Mouse (Mus musculus) liver, embryonic 15.5 days (tissue): ENCODE data around the gene Glcci1. TPM values are rescaled to one million over a fixed set of nuclear protein-coding genes. Genes with fewer than 3 reads are reported as not detected.
A peak's percentile ranks its signal among the peaks of the same experiment; 100 is the strongest.

Experiments used
- ATAC-seq: fragments of 200-750 bp; cut with Nextera tagmentation; 2 replicates; pipeline ENCODE4 v1.8.0; 2017; ENCODE audit warnings: moderate number of reproducible peaks, mild to moderate bottlenecking, moderate library complexity; ENCODE audit not compliant: insufficient read depth
- H3K27ac ChIP-seq: fragments of 300-500 bp; sonication (generic); replicated peaks from 2 replicates; pipeline ENCODE4 v1.5.1; 2015; ENCODE audit warnings: mild to moderate bottlenecking, inconsistent platforms
- H3K27me3 ChIP-seq: fragments of 300-500 bp; sonication (generic); 2 replicates; pipeline ENCODE4 v1.6.1; 2015; ENCODE audit warnings: mild to moderate bottlenecking, inconsistent platforms
- H3K36me3 ChIP-seq: fragments of 300-500 bp; sonication (generic); replicated peaks from 2 replicates; pipeline ENCODE4 v1.6.1; 2015; ENCODE audit warnings: moderate library complexity, mild to moderate bottlenecking, inconsistent platforms
- H3K4me1 ChIP-seq: fragments of 300-500 bp; sonication (generic); replicated peaks from 2 replicates; pipeline ENCODE4 v1.6.1; 2015; ENCODE audit warnings: inconsistent platforms
- H3K4me2 ChIP-seq: fragments of 300-500 bp; sonication (generic); 2 replicates; pipeline ENCODE4 v1.6.1; 2015; ENCODE audit warnings: moderate library complexity, mild to moderate bottlenecking, inconsistent platforms
- H3K4me3 ChIP-seq: fragments of 300-500 bp; sonication (generic); replicated peaks from 2 replicates; pipeline ENCODE4 v1.5.1; 2015; ENCODE audit warnings: mild to moderate bottlenecking, inconsistent platforms
- H3K9ac ChIP-seq: fragments of 300-500 bp; sonication (generic); 2 replicates; pipeline ENCODE4 v1.6.1; 2015; ENCODE audit warnings: moderate library complexity, mild to moderate bottlenecking, inconsistent platforms
- H3K9me3 ChIP-seq: fragments of 300-500 bp; sonication (generic); replicated peaks from 2 replicates; pipeline ENCODE4 v1.6.1; 2016; ENCODE audit warnings: inconsistent platforms
- WGBS: fragments of 180-500 bp; shearing (Covaris S2); methylation state at CpG from one replicate; pipeline ENCODE4 v1.1.7; 2015; ENCODE audit warnings: mixed read lengths; ENCODE audit not compliant: insufficient replicate concordance; 5-methylcytosine and 5-hydroxymethylcytosine counted together
- polyA plus RNA-seq: library from polyadenylated mRNA; unstranded; fragments of >200 nt; fragmentation: Nextera tagmentation; extraction: Ambion mirVana; gene quantifications from 2 replicates; pipeline ENCODE4 v1.2.1, GENCODE M21; 2015

Gene Glcci1
- polyA plus RNA-seq, 1 experiment from 2014 or later, result 1.1 TPM

- Histone ChIP-seq H3K4me2 (no peak overlapping the region), H3K36me3 (no peaks in the 10 kb centered on the region), H3K9me3 (no peaks in the 10 kb centered on the region), H3K4me1 (0 out of 2 replicates have a peak, but pooled peaks cover 1% of the 10 kb centered on the region), H3K9ac (no peak overlapping the region), H3K27ac (no peak overlapping the region), H3K4me3 (no peak overlapping the region), H3K27me3 (0 out of 2 replicates have a peak, but pooled peaks cover under 1% of the 10 kb centered on the region)
- no peak for ATAC-seq
- 54% methylated on average over 5 of the region's 5 CpGs for WGBS
These were observed 14.1 kb upstream of the Glcci1 start for GRCm38 (mm10) chr6:8495109-8495826.

DNA sequence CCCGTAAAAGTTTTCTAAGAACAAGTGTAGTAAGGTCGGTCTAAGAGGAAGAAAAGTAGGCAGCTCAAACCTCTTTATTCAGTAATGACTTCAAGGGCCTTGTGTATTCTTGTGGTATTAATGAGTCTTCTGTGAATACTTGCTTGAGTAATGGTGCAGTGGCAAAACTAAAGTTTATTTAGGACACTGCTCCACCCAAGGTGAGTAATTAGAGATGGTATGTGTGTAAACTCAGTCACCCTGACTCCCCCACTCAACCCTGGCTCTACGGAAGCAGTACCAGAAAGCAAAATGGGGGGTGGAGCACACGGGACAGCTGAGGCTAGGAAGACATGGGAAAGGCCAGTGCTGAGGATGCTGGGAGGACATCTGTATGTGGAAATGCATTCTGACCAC lies 13.6 kb upstream of the Glcci1 start:
- Histone ChIP-seq H3K4me1 (no peaks in the 10 kb centered on the region), H3K4me3 (no peak overlapping the region), H3K36me3 (no peaks in the 10 kb centered on the region), H3K4me2 (no peak overlapping the region), H3K27me3 (0 out of 2 replicates have a peak, but pooled peaks cover 4% of the 10 kb centered on the region), H3K27ac (no peak overlapping the region), H3K9me3 (no peaks in the 10 kb centered on the region), H3K9ac (no peak overlapping the region)
- ATAC-seq, result no peak
- 62% methylated on average over 4 of the region's 4 CpGs for WGBS

DNA sequence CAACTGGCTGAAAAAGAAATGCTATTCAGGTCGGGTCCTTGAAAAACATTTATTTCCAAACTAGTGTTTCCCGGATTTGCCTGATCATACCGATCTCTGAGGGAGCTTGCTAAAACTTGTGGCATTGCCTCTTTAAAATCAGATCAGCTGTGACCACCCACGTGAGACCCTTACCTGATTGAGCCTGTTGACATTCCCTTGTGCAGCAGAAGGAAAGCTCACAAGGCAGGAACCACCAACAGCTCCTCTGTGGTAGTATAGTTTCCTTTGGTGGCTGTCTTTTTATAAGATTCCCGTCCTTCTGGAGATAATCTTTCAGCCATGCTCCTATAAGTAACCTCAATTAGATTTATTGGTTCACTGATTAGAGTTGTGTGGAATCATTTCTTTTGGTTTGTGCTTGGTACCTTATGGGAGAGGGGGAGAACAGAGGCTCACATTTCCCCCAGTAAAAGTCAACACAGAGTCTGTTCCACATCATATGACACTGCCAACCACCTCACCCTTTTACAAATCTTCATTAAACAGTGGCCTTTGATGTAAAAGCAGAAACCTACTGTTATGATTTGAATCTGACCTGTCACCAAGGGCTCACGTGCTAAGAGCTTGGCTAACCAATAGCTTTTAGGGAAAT lies 12.0 kb upstream of the Glcci1 start:
- no peak overlapping the region for H3K9ac ChIP-seq
- no peak for ATAC-seq
- H3K27me3 ChIP-seq, result peaks cover 6% of the 10 kb centered on the region; the same call in 1 of the 2 replicates
- H3K36me3 ChIP-seq, result no peaks in the 10 kb centered on the region
- H3K4me2 ChIP-seq, result no peak overlapping the region
- no peak overlapping the region for H3K27ac ChIP-seq
- no peaks in the 10 kb centered on the region for H3K4me1 ChIP-seq
- WGBS, result 56% methylated on average over 6 of the region's 6 CpGs
- H3K9me3 ChIP-seq, result no peaks in the 10 kb centered on the region
- H3K4me3 ChIP-seq, result no peak overlapping the region

GRCm38 (mm10) chr6:8497868-8498257 lies 11.5 kb upstream of the Glcci1 start:
- H3K36me3 ChIP-seq, result no peaks in the 10 kb centered on the region
- H3K4me1 ChIP-seq, result no peaks in the 10 kb centered on the region
- ATAC-seq, result no peak
- H3K9me3 ChIP-seq, result no peaks in the 10 kb centered on the region
- no peak overlapping the region for H3K4me2 ChIP-seq
- 69% methylated on average over 6 of the region's 6 CpGs for WGBS
- H3K9ac ChIP-seq, result no peak overlapping the region
- H3K27me3 ChIP-seq, result peaks cover 10% of the 10 kb centered on the region; the same call in 1 of the 2 replicates
- H3K27ac ChIP-seq, result no peak overlapping the region
- no peak overlapping the region for H3K4me3 ChIP-seq

DNA sequence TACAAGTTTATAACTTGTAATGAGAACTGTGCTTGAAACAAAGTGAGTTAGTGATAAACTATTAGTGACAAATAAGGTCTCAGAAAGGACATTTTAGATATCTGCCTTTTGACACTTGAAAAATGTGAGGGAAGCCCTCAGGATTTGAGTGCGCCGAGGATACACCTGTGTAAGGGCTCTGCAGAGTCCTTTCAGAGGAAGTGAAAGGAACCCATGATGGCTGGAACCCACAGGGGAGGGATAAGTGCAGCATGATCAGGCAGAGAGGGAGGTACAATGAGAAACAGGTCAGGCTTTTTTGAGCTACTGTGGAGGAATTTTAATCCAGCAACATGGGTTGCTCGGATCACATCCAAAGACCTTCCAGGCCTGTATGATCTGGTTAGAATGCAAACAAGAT lies 10.4 kb upstream of the Glcci1 start:
- H3K4me1 ChIP-seq, result no peaks in the 10 kb centered on the region
- H3K4me3 ChIP-seq, result no peak overlapping the region
- H3K9ac ChIP-seq, result no peak overlapping the region
- H3K27ac ChIP-seq, result no peak overlapping the region
- no peak overlapping the region for H3K4me2 ChIP-seq
- WGBS, result 77% methylated on average over 3 of the region's 3 CpGs
- H3K27me3 ChIP-seq, result peaks cover 10% of the 10 kb centered on the region; the same call in 1 of the 2 replicates
- no peaks in the 10 kb centered on the region for H3K36me3 ChIP-seq
- no peaks in the 10 kb centered on the region for H3K9me3 ChIP-seq
- ATAC-seq, result no peak

- no peak overlapping the region for H3K9ac ChIP-seq
- no peaks in the 10 kb centered on the region for H3K36me3 ChIP-seq
- H3K9me3 ChIP-seq, result no peaks in the 10 kb centered on the region
- no peak overlapping the region for H3K27ac ChIP-seq
- ATAC-seq, result no peak
- no peak overlapping the region for H3K4me2 ChIP-seq
- peaks cover 10% of the 10 kb centered on the region; the same call in 1 of the 2 replicates for H3K27me3 ChIP-seq
- H3K4me3 ChIP-seq, result no peak overlapping the region
- 43% methylated on average over 3 of the region's 3 CpGs for WGBS
- H3K4me1 ChIP-seq, result peaks cover 8% of the 10 kb centered on the region
These were observed 5.4 kb upstream of the Glcci1 start for GRCm38 (mm10) chr6:8503953-8504352.

DNA sequence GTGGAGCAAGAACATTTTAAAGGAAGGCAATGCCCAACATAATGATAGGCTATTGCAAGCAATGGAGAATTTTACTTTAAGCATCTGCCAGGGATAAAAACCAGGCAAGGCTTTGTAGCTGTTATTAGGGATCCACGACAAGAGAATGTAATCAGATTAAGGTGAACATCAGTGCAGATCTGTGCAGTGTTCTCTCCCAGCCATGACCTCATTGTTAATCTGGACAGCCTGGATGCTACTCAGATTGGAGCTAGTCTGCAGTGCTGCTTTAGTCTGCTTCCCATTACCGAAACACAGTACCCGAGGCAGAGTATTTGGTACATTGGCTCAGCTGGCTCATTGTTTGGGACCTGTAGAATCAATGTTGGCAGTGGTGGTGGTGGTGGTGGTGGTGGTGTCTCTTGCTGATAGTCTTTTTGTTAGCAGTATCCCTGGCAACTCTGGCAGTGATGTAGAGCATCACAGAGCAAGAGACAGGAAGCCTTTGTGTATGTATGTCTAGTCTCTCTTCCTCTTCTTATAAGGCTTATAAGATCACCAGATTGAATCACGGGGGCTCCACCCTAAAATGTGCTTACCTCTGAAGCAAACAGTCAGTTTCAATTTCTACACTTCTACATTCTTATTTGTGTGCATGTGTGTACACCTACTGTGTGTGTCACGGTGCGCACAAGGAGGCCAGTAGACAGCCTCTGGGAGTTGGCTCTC lies 4.7 kb upstream of the Glcci1 start:
- Histone ChIP-seq H3K27me3 (peaks cover 10% of the 10 kb centered on the region; the same call in 1 of the 2 replicates), H3K4me1 (peaks cover 8% of the 10 kb centered on the region), H3K4me3 (no peak overlapping the region), H3K9me3 (no peaks in the 10 kb centered on the region), H3K4me2 (no peak overlapping the region), H3K27ac (no peak overlapping the region), H3K36me3 (no peaks in the 10 kb centered on the region), H3K9ac (no peak overlapping the region)
- no peak for ATAC-seq
- 68% methylated on average over 6 of the region's 6 CpGs for WGBS

GRCm38 (mm10) chr6:8506631-8507030 lies 2.8 kb upstream of the Glcci1 start:
- H3K4me3 ChIP-seq, result no peak overlapping the region
- peaks cover 22% of the 10 kb centered on the region for H3K4me1 ChIP-seq
- peaks cover 6% of the 10 kb centered on the region; the same call in 1 of the 2 replicates for H3K27me3 ChIP-seq
- H3K27ac ChIP-seq, result no peak overlapping the region
- no peak overlapping the region for H3K4me2 ChIP-seq
- no peak for ATAC-seq
- no peaks in the 10 kb centered on the region for H3K9me3 ChIP-seq
- H3K36me3 ChIP-seq, result no peaks in the 10 kb centered on the region
- no peak overlapping the region for H3K9ac ChIP-seq

DNA sequence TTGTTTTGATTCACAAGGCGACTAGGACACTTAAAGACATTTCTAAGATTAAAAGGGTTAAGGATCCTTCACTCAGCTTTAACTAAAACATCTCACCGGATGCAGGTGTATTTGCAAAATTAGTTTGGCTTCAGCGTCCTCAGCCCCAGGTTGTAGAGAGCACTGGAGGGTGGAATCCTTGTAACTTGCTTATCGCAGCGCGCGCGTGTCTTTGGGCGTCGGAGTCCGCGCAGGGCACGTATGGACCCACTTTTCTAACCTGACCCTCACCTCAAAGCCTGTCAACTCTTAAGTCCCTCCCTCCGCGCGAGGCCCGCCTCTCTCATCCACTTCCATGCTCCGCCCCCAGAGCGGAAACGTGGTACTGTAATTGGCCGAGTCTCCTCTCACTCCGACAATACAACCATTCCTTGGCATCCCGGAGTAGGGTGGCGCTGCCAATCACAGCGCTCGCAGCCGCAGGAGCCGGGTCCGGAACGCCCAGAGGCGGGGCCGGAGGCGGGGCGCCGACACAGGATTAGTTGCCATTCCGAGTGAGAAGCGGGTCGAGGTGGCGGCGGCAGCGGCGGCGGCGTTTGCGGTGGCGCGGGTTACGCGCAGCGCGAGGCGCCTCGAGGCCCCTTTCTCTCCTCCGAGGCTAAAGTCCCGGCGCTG lies 390 bp upstream of the Glcci1 start:
- Histone ChIP-seq H3K27ac (peak overlapping the region; percentile 98), H3K4me3 (peak overlapping the region; percentile 94), H3K9me3 (no peaks in the 10 kb centered on the region), H3K9ac (peak overlapping the region; percentile 97), H3K36me3 (0 out of 2 replicates have a peak, but pooled peaks cover 3% of the 10 kb centered on the region), H3K4me1 (peaks cover 31% of the 10 kb centered on the region), H3K27me3 (no peaks in the 10 kb centered on the region), H3K4me2 (peak overlapping the region; percentile 98)
- under 1% methylated on average over 52 of the region's 56 CpGs for WGBS
- ATAC-seq, result peak; percentile 98

- peak overlapping the region; percentile 98 for H3K4me2 ChIP-seq
These were observed 812 bp downstream of the Glcci1 start for GRCm38 (mm10) chr6:8509961-8510863.

More at GRCm38 (mm10) chr6:8509961-8510863, 812 bp downstream of the Glcci1 start:
- WGBS, result 1% methylated on average over 64 of the region's 73 CpGs
- Histone ChIP-seq H3K9ac (peak overlapping the region; percentile 97), H3K27me3 (no peaks in the 10 kb centered on the region), H3K4me1 (peaks cover 31% of the 10 kb centered on the region), H3K4me3 (peak overlapping the region; percentile 94), H3K9me3 (no peaks in the 10 kb centered on the region), H3K27ac (peak overlapping the region; percentile 98), H3K36me3 (0 out of 2 replicates have a peak, but pooled peaks cover 3% of the 10 kb centered on the region)
- peak; percentile 8 for ATAC-seq
